Mouse (Mus musculus) hindbrain, embryonic 16.5 days (tissue): ENCODE measurements around the gene Zfp2. TPM values are rescaled to one million over a fixed set of nuclear protein-coding genes. Genes with fewer than 3 reads are reported as not detected.

Source experiments
- ATAC-seq: fragments of 200-750 bp; cut with Nextera tagmentation; 2 replicates; pipeline ENCODE4 v1.8.0; 2017; ENCODE audit warnings: moderate TSS enrichment, moderate library complexity
- H3K27ac ChIP-seq: fragments of 300-500 bp; sonication (generic); 2 replicates; pipeline ENCODE4 v1.5.1; 2014; ENCODE audit warnings: low read depth, mild to moderate bottlenecking, control low read depth, low read length, moderate library complexity
- H3K27me3 ChIP-seq: fragments of 300-500 bp; sonication (generic); replicated peaks from 2 replicates; pipeline ENCODE4 v1.6.1; 2014; ENCODE audit warnings: low read length; ENCODE audit not compliant: control insufficient read depth, insufficient read depth
- H3K36me3 ChIP-seq: fragments of 300-500 bp; sonication (generic); 2 replicates; pipeline ENCODE4 v1.6.1; 2014; ENCODE audit warnings: mild to moderate bottlenecking, low read length, moderate library complexity, mixed read lengths; ENCODE audit not compliant: control insufficient read depth, insufficient read depth
- H3K4me1 ChIP-seq: fragments of 300-500 bp; sonication (generic); 2 replicates; pipeline ENCODE4 v1.6.1; 2014; ENCODE audit warnings: low read depth, low read length; ENCODE audit not compliant: control insufficient read depth, insufficient read depth
- H3K4me2 ChIP-seq: fragments of 300-500 bp; sonication (generic); 2 replicates; pipeline ENCODE4 v1.6.1; 2014; ENCODE audit warnings: mild to moderate bottlenecking, low read length, control low read depth, moderate library complexity
- H3K4me3 ChIP-seq: fragments of 300-500 bp; sonication (generic); 2 replicates; pipeline ENCODE4 v1.5.1; 2014; ENCODE audit warnings: mild to moderate bottlenecking, low read length, control low read depth, moderate library complexity
- H3K9ac ChIP-seq: fragments of 300-500 bp; sonication (generic); 2 replicates; pipeline ENCODE4 v1.6.1; 2014; ENCODE audit warnings: low read depth, mild to moderate bottlenecking, control low read depth, low read length, moderate library complexity
- H3K9me3 ChIP-seq: fragments of 300-500 bp; sonication (generic); 2 replicates; pipeline ENCODE4 v1.6.1; 2014; ENCODE audit warnings: mild to moderate bottlenecking, low read length, moderate library complexity; ENCODE audit not compliant: control insufficient read depth
- WGBS: fragments of 180-500 bp; shearing (Covaris S2); extraction: QIAGEN DNeasy Blood & Tissue Kit; methylation state at CpG from one replicate; pipeline ENCODE4 v1.1.7; 2014; 5-methylcytosine and 5-hydroxymethylcytosine counted together
- polyA plus RNA-seq: library from polyadenylated mRNA; unstranded; fragments of >200 nt; fragmentation: Nextera tagmentation; extraction: Ambion mirVana; gene quantifications from 2 replicates; pipeline ENCODE4 v1.2.1, GENCODE M21; 2015

Gene Zfp2
- polyA plus RNA-seq, 1 experiment from 2014 or later, result 41.3 TPM

DNA sequence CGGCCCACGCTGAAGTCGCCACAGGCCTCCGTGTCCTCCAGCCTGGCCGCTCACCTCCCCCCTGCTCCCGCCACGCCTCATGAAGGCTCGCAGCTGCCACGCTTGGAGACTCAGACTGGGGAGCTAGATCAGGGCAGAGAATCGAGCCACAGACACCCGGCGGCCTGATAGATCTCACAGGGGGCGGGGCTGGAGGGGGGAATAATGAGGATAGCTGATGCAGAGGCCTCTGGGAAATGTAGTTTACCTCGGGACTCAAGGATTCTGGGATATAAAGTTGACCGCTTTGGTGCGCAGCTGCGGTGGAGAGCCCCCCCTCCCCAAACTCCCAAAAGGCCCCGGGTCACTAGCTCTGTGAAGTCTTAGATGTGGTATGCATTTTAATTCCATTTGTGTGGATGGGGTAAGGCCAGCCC, 15.5 kb upstream of the Zfp2 start, which contains the start of gene Zfp354b:
TSS of gene Zfp354b (minus strand) at position 183 of the 416 bp plus-strand sequence.
- peak; percentile 96 for ATAC-seq
- Histone ChIP-seq H3K9me3 (no peaks in the 10 kb centered on the region), H3K4me1 (peaks cover 5% of the 10 kb centered on the region), H3K36me3 (no peaks in the 10 kb centered on the region), H3K9ac (peak within 1 kb of the TSS; percentile 76), H3K27me3 (no peaks in the 10 kb centered on the region), H3K4me3 (peak within 1 kb of the TSS; percentile 60), H3K4me2 (peak within 1 kb of the TSS; percentile 88), H3K27ac (peak within 1 kb of the TSS; percentile 86)
- WGBS, result 0% methylated on average over 18 of the region's 18 CpGs

DNA sequence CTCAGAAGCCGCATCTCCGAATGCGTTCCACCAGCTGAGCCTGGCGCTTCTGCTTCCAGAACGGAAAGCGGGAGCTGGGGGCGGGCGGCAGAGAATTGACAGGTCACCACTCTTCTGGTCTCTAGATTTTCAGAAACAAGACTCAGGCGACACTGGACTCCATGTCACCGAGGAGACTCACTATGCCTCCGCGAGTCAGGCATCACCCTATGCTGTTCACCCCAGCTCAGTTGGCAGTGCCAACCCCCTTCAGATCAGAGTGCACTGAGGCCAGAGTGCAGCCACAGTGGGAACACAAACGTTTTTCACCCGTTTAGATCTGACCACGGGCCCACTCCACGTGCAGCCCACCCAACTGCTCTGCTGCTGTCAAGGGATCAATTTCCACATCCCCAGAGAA, 15.1 kb upstream of the Zfp2 start:
- Histone ChIP-seq H3K4me3 (peak overlapping the region; percentile 60), H3K9me3 (no peaks in the 10 kb centered on the region), H3K27ac (peak overlapping the region; percentile 86), H3K4me2 (peak overlapping the region; percentile 88), H3K4me1 (peaks cover 5% of the 10 kb centered on the region), H3K36me3 (no peaks in the 10 kb centered on the region), H3K27me3 (no peaks in the 10 kb centered on the region), H3K9ac (peak overlapping the region; percentile 76)
- WGBS, result 2% methylated on average over 16 of the region's 16 CpGs
- peak; percentile 72 for ATAC-seq

DNA sequence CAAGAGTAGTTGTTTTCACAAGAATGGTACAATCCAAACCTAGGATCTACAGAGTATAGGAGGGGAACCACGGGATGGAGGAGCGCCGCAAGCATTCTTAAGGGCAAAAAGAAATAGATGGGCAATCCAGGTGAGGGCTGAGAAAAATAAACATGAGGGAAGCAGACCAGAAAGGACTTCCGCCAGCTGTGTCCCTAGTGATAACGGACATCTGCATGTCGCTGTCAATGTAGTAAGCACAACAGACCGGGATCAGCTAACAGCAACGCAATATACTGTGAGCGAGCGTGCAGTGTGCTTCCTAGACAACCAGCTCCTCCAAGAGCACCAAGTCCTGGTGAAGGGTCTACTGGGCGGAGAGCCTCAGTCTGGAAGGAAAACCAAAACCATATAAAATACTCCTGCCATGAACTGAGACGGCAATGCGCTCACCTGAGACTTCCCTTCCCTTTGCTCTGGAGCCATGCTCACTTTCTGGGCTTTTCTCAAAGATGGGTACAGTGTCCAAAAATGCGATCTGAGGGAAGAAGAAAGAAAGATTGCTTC, 14.6 kb upstream of the Zfp2 start:
- no peaks in the 10 kb centered on the region for H3K36me3 ChIP-seq
- H3K9ac ChIP-seq, result peak overlapping the region; percentile 76
- WGBS, result 19% methylated on average over 14 of the region's 14 CpGs
- peak overlapping the region; percentile 88 for H3K4me2 ChIP-seq
- peaks cover 5% of the 10 kb centered on the region for H3K4me1 ChIP-seq
- H3K9me3 ChIP-seq, result no peaks in the 10 kb centered on the region
- H3K4me3 ChIP-seq, result peak overlapping the region; percentile 60
- ATAC-seq, result no peak
- peak overlapping the region; percentile 86 for H3K27ac ChIP-seq
- no peaks in the 10 kb centered on the region for H3K27me3 ChIP-seq

DNA sequence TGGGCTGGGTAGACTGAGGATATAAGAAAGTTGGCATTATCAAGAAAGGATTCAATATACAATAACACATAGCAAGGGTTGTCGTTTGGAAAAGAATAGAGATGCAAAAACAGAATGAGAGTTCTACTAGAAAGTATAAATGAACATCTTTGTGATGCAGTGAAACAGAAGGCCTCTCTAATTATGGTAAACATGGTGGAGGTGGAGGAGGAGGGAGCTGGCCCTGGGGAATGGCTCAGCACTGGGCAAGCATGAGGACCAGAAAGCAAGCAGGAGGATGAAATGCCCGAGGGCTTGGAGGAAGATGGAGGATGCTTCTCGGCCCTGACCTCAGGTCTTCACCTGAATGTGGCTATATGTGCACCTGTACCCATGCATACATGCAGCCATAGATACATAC, 1.5 kb downstream of the Zfp2 start:
- no peak overlapping the region for H3K9ac ChIP-seq
- no peaks in the 10 kb centered on the region for H3K27me3 ChIP-seq
- 94% methylated on average over 3 of the region's 3 CpGs for WGBS
- H3K36me3 ChIP-seq, result peaks cover 31% of the 10 kb centered on the region
- H3K4me1 ChIP-seq, result peaks cover 7% of the 10 kb centered on the region
- no peak overlapping the region for H3K27ac ChIP-seq
- no peak overlapping the region for H3K4me3 ChIP-seq
- no peak for ATAC-seq
- H3K9me3 ChIP-seq, result peaks cover 26% of the 10 kb centered on the region
- H3K4me2 ChIP-seq, result peak overlapping the region; percentile 47; the same call in 1 of the 2 replicates

DNA sequence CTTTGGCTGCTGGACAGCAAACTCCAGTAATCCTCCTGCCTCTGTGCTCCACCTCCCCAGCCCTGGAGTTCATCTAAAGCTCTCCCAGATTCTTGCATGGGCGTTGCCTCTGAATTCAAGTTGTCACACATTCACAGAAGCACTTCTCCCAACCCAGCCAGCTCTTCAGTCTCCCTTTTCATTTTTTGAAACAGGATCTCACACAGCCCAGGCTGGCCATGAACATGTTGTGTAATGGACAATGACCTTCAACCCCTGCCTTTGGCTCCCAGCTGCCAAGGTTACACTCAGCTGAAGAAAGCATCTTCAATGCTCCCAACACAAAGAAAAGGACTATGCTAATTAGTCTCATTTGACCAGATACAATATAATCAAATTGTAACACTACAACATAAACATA, 2.7 kb downstream of the Zfp2 start:
- Histone ChIP-seq H3K9ac (no peak overlapping the region), H3K4me2 (no peak overlapping the region), H3K27ac (no peak overlapping the region), H3K9me3 (peaks cover 29% of the 10 kb centered on the region), H3K36me3 (peaks cover 43% of the 10 kb centered on the region), H3K4me1 (peaks cover 7% of the 10 kb centered on the region), H3K4me3 (no peak overlapping the region), H3K27me3 (no peaks in the 10 kb centered on the region)
- 85% methylated on average over 1 of the region's 1 CpGs for WGBS
- ATAC-seq, result no peak

DNA sequence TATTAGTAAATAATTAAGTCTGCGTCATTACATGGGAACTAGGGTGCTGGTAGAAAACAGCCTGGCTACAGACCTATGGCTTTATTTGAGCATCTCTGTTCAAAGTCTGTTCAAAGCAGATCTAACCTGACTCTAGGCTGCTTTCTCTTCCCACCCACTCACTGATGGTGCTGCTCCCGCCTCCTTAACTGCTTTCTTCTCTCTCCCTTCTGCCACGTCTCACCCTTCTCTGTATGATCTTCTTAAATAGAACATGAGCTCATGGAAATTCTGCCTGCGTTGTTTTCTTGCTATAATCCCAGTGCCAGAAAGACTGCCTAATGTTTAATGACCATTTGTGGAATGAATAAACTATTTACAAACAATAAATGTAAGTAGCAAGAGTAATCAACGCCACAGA, 7.8 kb downstream of the Zfp2 start:
- no peaks in the 10 kb centered on the region for H3K27me3 ChIP-seq
- peaks cover 57% of the 10 kb centered on the region for H3K9me3 ChIP-seq
- no peak overlapping the region for H3K4me3 ChIP-seq
- H3K9ac ChIP-seq, result no peak overlapping the region
- H3K27ac ChIP-seq, result no peak overlapping the region
- 92% methylated on average over 5 of the region's 5 CpGs for WGBS
- ATAC-seq, result no peak
- H3K4me1 ChIP-seq, result no peaks in the 10 kb centered on the region
- H3K4me2 ChIP-seq, result no peak overlapping the region
- peaks cover 92% of the 10 kb centered on the region for H3K36me3 ChIP-seq

DNA sequence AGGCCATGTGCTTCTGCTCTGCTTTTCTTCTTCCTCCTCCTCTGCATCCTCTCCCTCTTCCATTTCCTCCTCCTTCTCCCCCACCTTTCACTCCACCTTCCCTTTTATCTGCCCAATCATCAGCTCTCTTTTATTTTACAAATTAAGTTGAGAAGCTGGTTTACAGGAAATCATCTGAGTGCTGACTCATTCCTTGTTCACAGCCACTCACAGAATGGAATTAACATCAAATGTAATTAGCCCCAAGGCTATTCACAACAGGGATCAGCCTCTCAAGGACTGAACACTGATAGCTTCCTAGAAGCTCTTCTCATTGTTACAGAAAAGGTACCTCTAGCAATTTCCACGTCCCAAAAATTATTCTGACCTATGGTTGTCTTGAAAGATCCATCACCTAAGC, 18.6 kb downstream of the Zfp2 start:
- Histone ChIP-seq H3K27me3 (no peaks in the 10 kb centered on the region), H3K4me2 (no peak overlapping the region), H3K4me3 (no peak overlapping the region), H3K27ac (no peak overlapping the region), H3K9me3 (peaks cover 56% of the 10 kb centered on the region), H3K4me1 (no peaks in the 10 kb centered on the region), H3K9ac (no peak overlapping the region), H3K36me3 (peaks cover 39% of the 10 kb centered on the region)
- WGBS, result 81% methylated on average over 1 of the region's 1 CpGs
- no peak for ATAC-seq

DNA sequence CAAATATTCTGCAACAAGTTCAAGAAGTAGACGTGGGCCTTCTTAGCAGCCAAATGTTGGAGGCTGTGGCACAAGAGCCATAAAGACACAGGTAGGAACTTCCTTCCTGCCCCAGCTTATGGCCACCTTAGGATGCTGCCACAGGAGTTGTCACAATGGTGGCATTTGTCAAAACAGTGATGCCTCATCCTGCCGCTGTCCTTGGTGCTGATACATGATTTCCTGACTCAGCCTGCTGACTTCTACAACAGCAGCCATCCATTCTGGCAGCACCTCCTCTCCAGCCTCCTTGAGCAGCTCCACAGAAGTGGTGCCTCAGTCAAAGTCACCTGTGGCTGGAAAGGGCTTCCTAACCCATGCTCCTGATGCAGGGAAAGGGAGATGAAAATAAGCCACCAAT, 23.5 kb downstream of the Zfp2 start:
- no peak for ATAC-seq
- 58% methylated on average over 2 of the region's 2 CpGs for WGBS

DNA sequence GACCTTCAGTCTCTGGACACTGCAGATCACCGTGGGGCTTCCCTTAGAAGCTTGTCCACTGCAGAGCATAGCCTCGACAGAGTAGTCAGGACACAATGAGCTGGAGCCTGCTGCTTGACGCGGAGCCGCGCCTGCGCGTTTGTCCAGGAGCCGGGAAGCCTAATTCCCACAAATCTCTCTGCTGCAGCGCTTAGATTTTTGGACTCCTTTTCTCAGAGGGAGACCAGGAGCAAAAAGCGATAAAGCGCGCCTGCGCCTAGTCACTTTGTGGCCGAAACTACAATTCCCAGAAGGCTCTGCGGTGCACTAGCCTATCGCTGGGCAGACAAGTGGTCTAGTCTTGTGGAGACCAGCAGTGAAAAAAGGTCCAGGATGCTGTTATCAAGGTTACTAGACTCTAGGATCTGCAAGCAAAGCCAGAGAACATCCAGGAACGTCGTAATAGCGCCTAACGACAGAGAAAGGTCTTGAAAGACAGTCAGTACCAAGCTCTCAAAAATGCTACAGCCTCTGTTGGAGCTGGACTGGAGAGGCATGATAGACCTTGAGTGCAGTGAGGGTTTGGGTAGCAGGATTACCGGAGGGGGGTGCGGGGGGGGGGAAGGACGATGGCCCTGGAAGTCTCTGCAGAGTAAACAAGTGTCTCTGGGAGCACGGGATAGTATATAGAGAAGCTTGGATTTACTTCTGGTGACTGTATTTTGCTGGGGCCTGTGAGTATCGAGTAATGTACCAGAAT, 28.4 kb downstream of the Zfp2 start, which contains the start of gene Zfp454:
TSS of gene Zfp454 (minus strand) at position 262 of the 739 bp plus-strand sequence.
- Histone ChIP-seq H3K4me3 (peak within 1 kb of the TSS; percentile 49), H3K9ac (peak within 1 kb of the TSS; percentile 75), H3K27me3 (no peaks in the 10 kb centered on the region), H3K27ac (peak within 1 kb of the TSS; percentile 79), H3K36me3 (peaks cover 11% of the 10 kb centered on the region), H3K4me1 (peaks cover 8% of the 10 kb centered on the region), H3K4me2 (peak within 1 kb of the TSS; percentile 86), H3K9me3 (peaks cover 3% of the 10 kb centered on the region; the same call in 1 of the 2 replicates)
- 6% methylated on average over 26 of the region's 26 CpGs for WGBS
- ATAC-seq, result peak; percentile 98

More for the DNA sequence above, 23.5 kb downstream of the Zfp2 start:
- Histone ChIP-seq H3K4me2 (no peak overlapping the region), H3K4me1 (no peaks in the 10 kb centered on the region; the same call in 1 of the 2 replicates), H3K27me3 (no peaks in the 10 kb centered on the region), H3K36me3 (no peaks in the 10 kb centered on the region), H3K27ac (no peak overlapping the region), H3K4me3 (no peak overlapping the region), H3K9ac (no peak overlapping the region), H3K9me3 (peaks cover 17% of the 10 kb centered on the region)
